Mouse (Mus musculus) left cerebral cortex, adult 18-20 months (tissue): Measurements from ENCODE around the gene Itpr2. TPM values are rescaled to one million over a fixed set of nuclear protein-coding genes. Genes with fewer than 3 reads are reported as not detected.

Experiments used
- DNase-seq, 2 experiments: peaks; one replicate each; pipeline ENCODE4 v3.0.0; 2021 to 2022; ENCODE audit warnings: low spot score in 2 of 2, mixed read lengths in 1 of 2
- total RNA-seq, 2 experiments: library from RNA; stranded (reverse); gene quantifications; 2 replicates each; pipeline ENCODE4 v1.2.3; 2021

Gene Itpr2
- total RNA-seq, 2 experiments from 2014 or later: 10.7 to 13.3 TPM

DNA sequence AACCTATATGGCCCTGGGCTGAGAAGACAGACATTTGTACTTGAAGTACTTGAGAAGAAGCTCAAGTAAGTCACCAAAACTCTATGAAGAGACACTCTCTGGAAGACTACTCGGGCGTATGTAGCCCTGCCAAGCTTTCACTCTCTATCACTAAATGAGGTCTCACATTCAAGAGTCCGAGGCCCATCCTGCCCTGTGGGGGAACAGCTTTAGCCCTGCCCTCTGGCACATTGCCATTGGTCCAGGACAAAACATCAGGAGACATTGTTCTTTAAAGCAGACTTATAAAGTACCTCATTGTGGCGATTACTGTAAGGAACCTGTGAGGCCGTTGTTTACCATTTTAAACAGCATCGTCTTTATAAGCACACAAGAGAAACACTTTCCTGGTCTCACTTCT lies 77.7 kb downstream of the Itpr2 start:
- DNase-seq: no peak

DNA sequence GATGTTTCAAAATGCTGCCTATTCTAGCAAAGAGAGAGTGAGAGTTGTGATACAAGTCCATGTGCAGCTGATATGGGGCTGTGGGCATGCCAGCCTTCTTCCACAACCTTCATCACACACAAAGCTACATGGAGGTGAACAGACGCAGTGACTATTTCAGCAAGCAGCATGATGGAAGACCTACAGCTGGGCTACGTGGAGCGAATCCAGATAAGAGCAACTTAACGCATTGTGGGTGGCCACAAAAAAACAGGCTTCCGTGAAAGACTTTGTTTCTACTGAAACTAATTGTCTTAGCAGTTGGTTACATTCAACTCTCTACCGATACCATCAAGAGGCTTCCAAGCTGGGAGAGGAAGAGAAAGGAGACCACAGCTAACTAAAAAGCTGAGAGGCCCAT lies 81.3 kb downstream of the Itpr2 start:
- DNase-seq: no peak

GRCm38 (mm10) chr6:146416461-146416860 lies 85.6 kb downstream of the Itpr2 start:
- DNase-seq: no peak

DNA sequence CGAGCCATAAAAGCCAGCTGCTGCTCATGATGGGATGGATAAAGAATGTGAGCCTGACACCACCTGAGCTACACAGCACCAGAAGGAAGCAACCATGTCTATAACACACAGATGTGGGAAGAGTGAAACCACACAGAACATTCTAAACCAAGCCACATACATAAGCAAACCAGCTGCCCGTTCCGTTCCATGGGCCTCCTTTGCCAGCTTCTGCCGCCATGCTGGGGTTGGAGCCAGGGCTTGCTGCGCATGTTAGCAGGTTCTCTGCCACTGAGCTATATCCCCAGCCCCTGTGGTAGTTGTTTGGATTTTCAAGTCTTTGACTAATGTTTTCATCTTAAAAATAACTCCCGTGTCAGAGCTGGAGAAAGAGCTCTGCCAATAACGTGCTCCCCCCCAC lies 87.9 kb downstream of the Itpr2 start:
- no peak for DNase-seq

- DNase-seq: no peak
Measured at GRCm38 (mm10) chr6:146411446-146412070, 90.5 kb downstream of the Itpr2 start.

GRCm38 (mm10) chr6:146410427-146410810 lies 91.6 kb downstream of the Itpr2 start:
- DNase-seq: no peak

GRCm38 (mm10) chr6:146409692-146410426 lies 92.2 kb downstream of the Itpr2 start:
- peak; percentile 70 to 79 for DNase-seq

DNA sequence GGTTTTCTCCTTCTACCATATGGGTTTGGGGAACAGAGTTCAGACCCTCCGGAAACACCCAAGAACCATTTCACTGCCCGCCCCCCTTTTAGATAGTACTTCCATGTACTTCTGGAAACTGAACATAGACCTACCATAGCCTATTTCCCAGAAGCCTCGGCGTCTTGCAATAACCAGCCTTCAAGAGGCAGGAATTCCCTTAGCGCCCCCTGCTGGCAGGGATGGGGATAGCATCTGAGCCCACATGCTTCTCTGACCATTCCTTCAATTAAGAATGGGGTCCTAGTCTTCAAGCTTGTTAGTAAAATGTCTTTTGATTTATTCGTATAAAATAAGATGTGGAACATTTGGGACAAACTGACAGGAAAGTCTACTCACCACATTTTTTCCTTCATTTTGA lies 96.6 kb downstream of the Itpr2 start:
- peak in 1 of 2 experiments; percentile 31 for DNase-seq

- DNase-seq: peak; percentile 35 to 76
Measured at GRCm38 (mm10) chr6:146404876-146405275, 97.1 kb downstream of the Itpr2 start.

GRCm38 (mm10) chr6:146404156-146404555 lies 97.9 kb downstream of the Itpr2 start:
- DNase-seq: no peak

- DNase-seq: peak; percentile 31 to 50
Measured at GRCm38 (mm10) chr6:146402905-146403642, 98.9 kb downstream of the Itpr2 start.

GRCm38 (mm10) chr6:146397803-146398202 lies 104.2 kb downstream of the Itpr2 start:
- no peak for DNase-seq

DNA sequence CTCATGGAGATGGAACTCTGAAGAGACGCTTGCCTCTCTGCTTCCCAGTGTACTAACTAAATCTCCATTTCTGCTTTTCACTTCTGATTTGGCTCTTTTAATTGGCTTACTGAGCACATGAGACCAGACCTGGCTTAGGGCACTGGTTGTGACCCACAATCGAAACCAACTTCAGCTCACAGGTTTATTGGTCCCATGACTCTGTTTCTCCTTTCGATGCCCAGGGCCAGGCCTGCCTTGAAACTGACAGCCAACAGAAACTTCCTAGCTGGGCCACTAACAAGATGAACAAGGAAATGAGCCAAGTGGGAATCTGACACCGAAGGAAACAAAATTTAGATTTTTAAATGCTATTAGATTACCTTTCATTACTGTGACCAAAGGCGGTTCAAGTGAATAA lies 105.8 kb downstream of the Itpr2 start:
- no peak for DNase-seq

DNA sequence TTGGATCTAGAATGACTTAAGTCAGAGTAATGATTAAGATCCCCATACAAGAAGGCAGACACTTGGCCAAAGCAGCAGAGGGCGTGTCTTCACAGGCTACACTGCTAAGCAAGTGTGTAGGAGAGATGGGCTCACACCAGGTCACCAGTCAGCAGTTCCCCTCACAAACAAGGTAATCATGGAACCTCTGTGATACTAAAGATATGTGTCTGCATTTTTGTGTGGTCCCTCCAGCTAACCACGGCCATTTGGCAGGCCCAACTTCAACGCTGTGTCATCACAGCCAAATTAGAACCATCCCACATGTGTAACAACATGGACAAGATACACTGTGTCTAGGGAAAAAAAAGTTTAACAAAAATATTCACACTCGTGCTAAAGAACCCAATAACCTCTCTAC lies 106.4 kb downstream of the Itpr2 start:
- DNase-seq: no peak

DNA sequence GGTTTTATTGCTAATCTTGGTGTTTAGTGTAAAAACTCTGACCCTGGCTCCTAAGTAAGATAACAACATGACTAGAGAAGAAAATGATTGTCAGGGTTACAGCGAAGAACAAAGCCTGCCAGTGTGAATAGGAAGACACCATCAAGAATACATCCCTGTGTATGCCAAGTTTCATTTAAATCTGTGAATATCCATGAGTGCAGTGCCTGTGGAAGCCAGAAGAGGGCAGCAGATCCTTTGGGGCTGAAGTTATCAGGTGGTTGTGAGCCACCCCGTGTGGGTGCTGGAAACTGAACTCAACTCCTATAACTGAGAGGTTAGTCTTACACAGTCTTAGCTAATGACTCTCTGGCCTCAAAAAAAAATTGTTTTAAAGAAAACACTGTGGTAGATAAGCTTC lies 109.8 kb downstream of the Itpr2 start:
- no peak for DNase-seq

DNA sequence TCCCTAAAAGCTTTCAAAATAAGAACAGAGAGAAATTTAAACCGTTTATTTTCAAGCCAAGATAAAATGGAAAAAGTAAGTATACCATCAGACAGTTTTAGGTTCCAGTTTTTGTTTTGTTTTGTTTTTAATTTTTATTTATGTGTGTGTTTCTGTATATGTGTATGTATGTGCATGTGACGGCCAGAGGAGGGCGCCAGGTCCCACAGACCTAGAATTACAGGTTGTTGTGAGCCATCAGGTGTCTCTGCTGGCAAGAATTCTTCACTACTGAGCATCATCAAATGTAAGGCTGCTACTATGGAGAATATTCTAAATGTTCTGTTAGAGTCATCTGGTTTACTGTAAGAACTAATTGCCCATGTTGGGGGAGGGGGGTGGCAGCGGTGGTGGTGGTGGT lies 111.9 kb downstream of the Itpr2 start:
- no peak for DNase-seq

GRCm38 (mm10) chr6:146388010-146388409 lies 114.0 kb downstream of the Itpr2 start:
- no peak for DNase-seq

- DNase-seq: no peak
Measured at GRCm38 (mm10) chr6:146387039-146387713, 114.8 kb downstream of the Itpr2 start.

DNA sequence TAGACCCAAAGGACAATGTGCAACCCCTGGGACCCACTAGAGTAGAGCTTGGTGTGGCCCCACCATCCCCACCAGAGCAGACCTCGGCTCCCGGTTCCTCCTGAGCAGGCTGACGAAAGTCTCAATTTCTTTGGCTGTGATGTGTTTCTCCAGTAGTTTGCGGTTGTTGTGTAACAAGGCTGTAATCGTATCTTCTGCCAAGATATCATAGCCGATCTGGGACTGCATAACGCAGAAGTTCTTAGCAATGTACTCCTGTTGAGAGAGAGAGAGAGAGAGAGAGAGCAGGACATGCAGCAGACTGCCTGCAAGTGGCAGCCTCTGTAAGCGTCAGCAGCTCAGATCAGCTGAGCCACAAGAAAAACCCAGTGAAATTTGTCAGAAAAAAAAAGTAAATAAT lies 122.8 kb downstream of the Itpr2 start:
- no peak for DNase-seq

DNA sequence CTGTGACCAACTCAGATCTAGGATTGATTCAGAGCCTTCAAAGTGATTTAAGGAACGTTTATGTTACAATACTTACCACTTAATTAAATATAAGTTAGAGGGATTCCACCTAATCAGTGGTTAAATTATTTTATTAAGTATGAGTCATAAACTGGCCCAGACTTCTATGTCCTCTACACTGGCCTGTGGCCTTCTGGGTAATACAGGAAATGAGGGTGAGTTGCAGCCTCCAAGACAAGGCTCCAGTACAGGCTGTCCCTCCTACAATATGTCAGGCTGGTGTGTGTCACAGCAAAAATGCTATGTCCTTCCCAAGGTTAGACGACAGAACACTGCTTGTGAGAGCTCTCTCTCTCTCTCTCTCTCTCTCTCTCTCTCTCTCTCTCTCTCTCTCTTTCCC lies 130.5 kb downstream of the Itpr2 start:
- DNase-seq: no peak

DNA sequence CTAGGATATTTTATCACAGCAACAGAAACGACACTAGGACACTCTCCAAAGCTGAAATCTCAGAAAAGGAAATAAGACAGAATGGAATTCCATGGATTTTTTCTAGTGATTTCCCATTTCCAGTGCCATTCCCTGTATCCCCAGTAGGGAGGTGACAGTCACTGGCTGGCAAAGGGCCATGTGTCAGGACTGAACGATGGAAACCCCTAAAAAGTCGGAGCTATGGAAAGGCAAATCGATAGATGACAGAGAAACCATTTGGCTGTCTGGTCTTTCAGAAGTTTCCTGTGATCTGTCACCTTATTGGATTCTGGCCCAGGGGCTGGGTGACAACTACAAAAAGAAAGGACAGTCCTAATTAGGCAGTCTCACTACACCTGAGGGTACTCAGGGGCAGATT lies 135.8 kb downstream of the Itpr2 start:
- no peak for DNase-seq

GRCm38 (mm10) chr6:146357911-146358310 lies 144.1 kb downstream of the Itpr2 start:
- DNase-seq: no peak
